Mouse (Mus musculus): ENCODE data around the gene Pibf1. TPM values are rescaled to one million over a fixed set of nuclear protein-coding genes. Genes with fewer than 3 reads are reported as not detected.

Pibf1 gene
- total RNA-seq, 2 experiments from 2014 or later: 4.9 to 7.5 TPM

Other genes with a start within 250 kb of the Pibf1 start
- 1 to 10 TPM in 1 of 2 experiments, not detected in 1; 1.3 TPM for gene Rpl36a-ps1, start 105.1 kb upstream of the Pibf1 start, total RNA-seq (2021)
- gene Mzt1, start 53.3 kb upstream of the Pibf1 start, total RNA-seq (2021): 10 to 100 TPM; 26.9 to 30.5 TPM
- gene Bora, start 53.2 kb upstream of the Pibf1 start, total RNA-seq (2021): under 1 TPM; 0.71 to 0.94 TPM
- 10 to 100 TPM in 1 of 2 experiments, 1 to 10 TPM in 1; 8.1 to 12.0 TPM for gene Dis3, start 346 bp downstream of the Pibf1 start, total RNA-seq (2021)
- gene Klf5, start 199.3 kb downstream of the Pibf1 start, total RNA-seq (2021): 1 to 10 TPM; 4.9 to 6.1 TPM

Data from gastrocnemius, postnatal 36 days (tissue).